Mouse (Mus musculus) embryonic facial prominence, embryonic 12.5 days (tissue): ENCODE results near the gene Gclc. TPM values are rescaled to one million over a fixed set of nuclear protein-coding genes. Genes with fewer than 3 reads are reported as not detected.
"Not testable (repeated sequence)": the region's sequence is repeated elsewhere in the genome, so short reads cannot be mapped to it uniquely, and the experiment has no call there.

ENCODE experiments used
- ATAC-seq: fragments of 200-750 bp; cut with Nextera tagmentation; 2 replicates; pipeline ENCODE4 v1.8.0; 2017; ENCODE audit not compliant: insufficient number of reproducible peaks, insufficient read depth, low FRiP score, low TSS enrichment
- H3K27ac ChIP-seq: fragments of 300-500 bp; sonication (generic); 2 replicates; pipeline ENCODE4 v1.5.1; 2016; ENCODE audit warnings: mild to moderate bottlenecking
- H3K27me3 ChIP-seq: fragments of 300-500 bp; sonication (generic); 2 replicates; pipeline ENCODE4 v1.6.1; 2016; ENCODE audit warnings: mild to moderate bottlenecking, moderate library complexity
- H3K36me3 ChIP-seq: fragments of 300-500 bp; sonication (generic); 2 replicates; pipeline ENCODE4 v1.6.1; 2016; ENCODE audit warnings: mild to moderate bottlenecking
- H3K4me1 ChIP-seq: fragments of 300-500 bp; sonication (generic); 2 replicates; pipeline ENCODE4 v1.6.1; 2016
- H3K4me2 ChIP-seq: fragments of 300-500 bp; sonication (generic); replicated peaks from 2 replicates; pipeline ENCODE4 v1.6.1; 2016; ENCODE audit warnings: mild to moderate bottlenecking, moderate library complexity
- H3K4me3 ChIP-seq: fragments of 300-500 bp; sonication (generic); 2 replicates; pipeline ENCODE4 v1.5.1; 2016; ENCODE audit warnings: mild to moderate bottlenecking
- H3K9ac ChIP-seq: fragments of 300-500 bp; sonication (generic); 2 replicates; pipeline ENCODE4 v1.6.1; 2016; ENCODE audit warnings: mild to moderate bottlenecking, moderate library complexity
- H3K9me3 ChIP-seq: fragments of 300-500 bp; sonication (generic); 2 replicates; pipeline ENCODE4 v1.6.1; 2016; ENCODE audit warnings: mild to moderate bottlenecking, moderate library complexity
- WGBS: fragments of 180-500 bp; shearing (Covaris S2); methylation state at CpG from one replicate; pipeline ENCODE4 v1.1.7; 2016; 5-methylcytosine and 5-hydroxymethylcytosine counted together
- polyA plus RNA-seq: library from polyadenylated mRNA; unstranded; fragments of >200 nt; fragmentation: Nextera tagmentation; extraction: Ambion mirVana; gene quantifications from 2 replicates; pipeline ENCODE4 v1.2.1, GENCODE M21; 2016

Gene Gclc
- polyA plus RNA-seq, 1 experiment from 2014 or later, result 18.3 TPM

GRCm38 (mm10) chr9:77719675-77720074, 34.7 kb upstream of the Gclc start:
- ATAC-seq, result no peak
- WGBS, result 97% methylated on average over 1 of the region's 1 CpGs
- H3K4me3 ChIP-seq, result no peak overlapping the region
- H3K36me3 ChIP-seq, result no peaks in the 10 kb centered on the region
- no peaks in the 10 kb centered on the region for H3K27me3 ChIP-seq
- H3K4me2 ChIP-seq, result no peak overlapping the region
- no peaks in the 10 kb centered on the region for H3K4me1 ChIP-seq
- no peaks in the 10 kb centered on the region for H3K9me3 ChIP-seq
- H3K27ac ChIP-seq, result no peak overlapping the region
- no peak overlapping the region for H3K9ac ChIP-seq

GRCm38 (mm10) chr9:77722381-77722780, 32.0 kb upstream of the Gclc start:
- H3K27ac ChIP-seq, result no peak overlapping the region
- H3K9me3 ChIP-seq, result no peaks in the 10 kb centered on the region
- H3K4me3 ChIP-seq, result no peak overlapping the region
- no peaks in the 10 kb centered on the region for H3K27me3 ChIP-seq
- H3K9ac ChIP-seq, result no peak overlapping the region
- H3K4me1 ChIP-seq, result no peaks in the 10 kb centered on the region
- no peak overlapping the region for H3K4me2 ChIP-seq
- no peaks in the 10 kb centered on the region for H3K36me3 ChIP-seq
- ATAC-seq, result no peak
- WGBS, result 94% methylated on average over 1 of the region's 1 CpGs

DNA sequence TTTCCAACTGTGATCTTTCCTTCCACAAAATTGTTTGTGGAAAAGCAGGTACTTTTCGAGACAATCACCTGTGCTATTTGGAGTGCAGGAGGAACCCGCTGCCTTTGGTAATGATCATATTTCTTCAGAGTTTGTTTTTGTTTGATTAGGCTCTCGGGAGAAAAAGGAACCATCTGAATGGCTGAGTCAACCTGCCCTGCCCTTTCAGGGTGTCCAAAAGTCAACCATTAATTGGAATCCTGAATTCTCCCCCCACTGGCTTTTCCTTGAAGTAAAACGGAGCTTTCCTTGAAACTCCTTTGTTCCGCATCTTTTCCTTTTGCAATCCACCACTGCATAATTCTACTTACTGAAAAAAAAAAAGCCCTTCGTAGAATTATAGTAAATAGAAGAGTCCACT, 30.1 kb upstream of the Gclc start:
- Histone ChIP-seq H3K9ac (no peak overlapping the region), H3K36me3 (no peaks in the 10 kb centered on the region), H3K27ac (no peak overlapping the region), H3K4me3 (no peak overlapping the region), H3K9me3 (no peaks in the 10 kb centered on the region), H3K4me2 (no peak overlapping the region), H3K4me1 (no peaks in the 10 kb centered on the region), H3K27me3 (no peaks in the 10 kb centered on the region)
- WGBS, result 67% methylated on average over 6 of the region's 6 CpGs
- ATAC-seq, result no peak

DNA sequence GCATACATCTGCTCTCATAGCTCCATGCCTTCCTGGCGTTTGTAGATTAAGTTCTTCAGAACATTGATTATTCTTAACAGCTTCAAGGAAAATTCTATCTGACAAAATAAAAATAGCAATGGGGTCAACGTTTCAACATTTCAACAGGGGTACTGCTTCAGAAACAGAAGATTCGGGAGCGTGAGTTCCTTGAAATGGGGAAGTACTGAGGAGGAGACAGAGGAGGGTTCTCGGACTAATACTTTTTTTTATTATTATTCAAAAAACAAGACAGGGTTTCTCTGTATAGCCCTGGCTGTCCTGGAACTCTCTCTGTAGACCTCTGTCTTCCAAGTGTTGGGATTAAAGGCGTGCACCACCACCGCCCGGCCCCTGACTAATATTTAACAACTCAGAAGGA, 28.9 kb upstream of the Gclc start:
- H3K27me3 ChIP-seq, result no peaks in the 10 kb centered on the region
- WGBS, result 88% methylated on average over 8 of the region's 8 CpGs
- no peak overlapping the region for H3K9ac ChIP-seq
- no peaks in the 10 kb centered on the region for H3K4me1 ChIP-seq
- H3K36me3 ChIP-seq, result no peaks in the 10 kb centered on the region
- no peak overlapping the region for H3K4me2 ChIP-seq
- H3K27ac ChIP-seq, result no peak overlapping the region
- H3K9me3 ChIP-seq, result no peaks in the 10 kb centered on the region
- ATAC-seq, result no peak
- H3K4me3 ChIP-seq, result no peak overlapping the region

DNA sequence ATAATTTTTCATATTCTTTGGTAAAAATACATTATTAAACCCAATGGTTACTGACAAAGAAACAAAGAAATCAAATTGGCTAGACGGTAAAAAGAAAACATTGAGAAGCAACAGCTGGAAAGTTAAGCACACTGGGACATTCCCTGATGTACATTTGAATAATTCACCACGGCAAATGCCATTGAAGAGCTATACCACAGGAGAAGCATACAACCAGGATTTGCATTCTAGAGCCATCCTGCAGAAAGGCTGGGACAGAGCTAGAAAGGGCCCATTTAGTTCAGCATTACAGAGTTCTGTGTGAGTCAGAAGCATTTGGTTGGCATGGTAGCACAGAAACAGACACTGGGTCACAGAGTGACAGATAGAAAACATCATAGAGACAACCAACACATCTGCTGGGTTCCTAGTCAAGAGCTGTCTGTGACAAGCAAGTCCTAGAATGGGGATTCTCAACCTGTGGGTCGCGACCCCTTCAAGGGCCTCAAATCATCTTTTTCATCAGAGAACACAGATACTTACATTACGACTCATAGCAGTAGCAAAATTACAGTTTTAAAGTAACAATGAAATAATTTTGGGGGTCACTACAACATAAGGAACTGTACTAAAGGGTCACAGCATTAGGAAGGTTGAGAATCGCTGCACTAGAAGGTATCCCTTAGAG, 28.2 kb upstream of the Gclc start:
- H3K4me1 ChIP-seq, result no peaks in the 10 kb centered on the region
- no peaks in the 10 kb centered on the region for H3K9me3 ChIP-seq
- H3K4me2 ChIP-seq, result no peak overlapping the region
- no peaks in the 10 kb centered on the region for H3K27me3 ChIP-seq
- H3K27ac ChIP-seq, result no peak overlapping the region
- no peaks in the 10 kb centered on the region for H3K36me3 ChIP-seq
- WGBS, result 88% methylated on average over 6 of the region's 6 CpGs
- no peak for ATAC-seq
- no peak overlapping the region for H3K4me3 ChIP-seq
- H3K9ac ChIP-seq, result no peak overlapping the region

DNA sequence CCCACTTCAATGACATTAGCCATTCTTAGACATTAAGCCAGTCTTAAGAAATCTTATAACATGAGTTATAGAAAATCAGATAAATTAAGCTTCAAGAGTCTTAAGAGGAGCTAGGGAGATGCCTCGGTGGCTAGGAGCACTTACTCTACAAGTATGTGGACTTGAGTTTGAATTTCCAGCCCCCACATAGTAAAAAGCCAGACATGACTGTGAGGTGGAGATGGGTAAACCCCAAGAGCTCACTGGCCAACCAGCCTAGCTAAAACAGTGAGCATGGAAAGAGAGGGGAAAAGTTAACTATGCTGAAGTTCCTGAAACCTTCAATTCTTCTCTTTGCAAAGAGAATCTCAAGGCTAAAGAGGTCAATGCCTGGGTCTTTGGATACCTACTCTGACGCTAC, 27.3 kb upstream of the Gclc start:
- H3K27ac ChIP-seq, result no peak overlapping the region
- no peak overlapping the region for H3K4me3 ChIP-seq
- ATAC-seq, result no peak
- H3K36me3 ChIP-seq, result no peaks in the 10 kb centered on the region
- no peak overlapping the region for H3K9ac ChIP-seq
- whole genome bisulfite sequencing, result 83% methylated on average over 2 of the region's 2 CpGs
- no peaks in the 10 kb centered on the region for H3K27me3 ChIP-seq
- no peaks in the 10 kb centered on the region for H3K9me3 ChIP-seq
- H3K4me2 ChIP-seq, result no peak overlapping the region
- H3K4me1 ChIP-seq, result no peaks in the 10 kb centered on the region

DNA sequence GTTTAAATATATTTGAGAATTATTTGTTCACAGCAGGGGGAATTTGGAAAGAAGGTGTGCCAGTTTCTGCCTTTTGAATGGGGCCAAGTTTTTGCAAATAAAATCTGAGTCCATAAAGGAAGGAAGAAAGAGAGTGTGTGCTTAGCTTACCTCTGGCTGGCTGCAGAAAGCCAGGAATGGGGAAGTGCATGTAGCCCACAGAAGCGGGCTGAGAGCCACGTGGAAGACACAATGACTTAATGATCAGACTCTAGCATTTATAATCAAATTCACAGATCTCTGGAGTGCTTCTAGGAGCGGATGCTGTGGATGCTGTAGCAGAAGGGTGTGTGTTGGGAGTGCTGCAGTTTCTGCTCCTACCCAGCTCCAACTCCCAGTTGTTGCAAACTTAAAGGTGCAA, 22.3 kb upstream of the Gclc start:
- no peak for ATAC-seq
- Histone ChIP-seq H3K9ac (no peak overlapping the region), H3K4me1 (no peaks in the 10 kb centered on the region), H3K36me3 (no peaks in the 10 kb centered on the region), H3K27me3 (no peaks in the 10 kb centered on the region), H3K4me3 (no peak overlapping the region), H3K9me3 (no peaks in the 10 kb centered on the region), H3K27ac (no peak overlapping the region), H3K4me2 (no peak overlapping the region)
- WGBS, result 75% methylated on average over 3 of the region's 3 CpGs

DNA sequence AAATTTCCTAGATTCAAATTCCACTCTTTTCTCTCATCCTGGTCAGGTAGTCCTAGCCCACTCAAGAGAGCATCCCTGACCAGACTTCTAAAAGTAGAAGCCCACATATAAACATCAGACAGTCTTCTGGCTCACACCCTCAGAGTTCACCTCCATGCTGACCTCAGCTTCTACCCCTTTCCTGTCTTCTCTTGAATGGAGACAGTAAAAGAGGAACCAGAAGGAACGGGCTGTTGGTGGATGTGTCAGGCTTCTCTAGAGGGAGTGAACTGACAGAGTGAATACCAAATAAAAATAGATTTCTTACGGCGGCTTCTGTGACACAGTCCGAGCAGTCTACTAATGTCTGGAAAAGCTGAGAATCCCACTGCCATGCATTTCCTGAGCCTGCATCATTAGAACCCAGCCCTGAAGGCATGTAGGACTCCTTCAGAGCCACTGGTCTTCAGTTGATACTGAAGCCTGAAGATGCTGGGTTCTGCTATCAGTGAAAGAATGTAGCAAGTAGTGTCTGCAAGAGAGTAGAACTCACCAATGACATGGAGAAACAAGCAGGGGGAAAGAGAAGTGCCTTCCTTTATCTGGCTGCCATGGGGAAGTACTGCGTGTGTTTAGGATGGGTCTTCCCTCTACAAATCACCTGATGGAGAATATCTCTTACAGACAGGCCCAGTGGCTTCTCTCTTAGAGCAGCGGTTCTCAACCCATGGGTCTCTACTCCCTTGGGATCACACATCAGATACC, 16.9 kb upstream of the Gclc start:
- Histone ChIP-seq H3K27ac (no peak overlapping the region), H3K36me3 (no peaks in the 10 kb centered on the region), H3K4me3 (no peak overlapping the region), H3K9me3 (no peaks in the 10 kb centered on the region), H3K9ac (no peak overlapping the region), H3K4me2 (no peak overlapping the region), H3K27me3 (no peaks in the 10 kb centered on the region), H3K4me1 (no peaks in the 10 kb centered on the region)
- 85% methylated on average over 6 of the region's 6 CpGs for WGBS
- no peak for ATAC-seq

DNA sequence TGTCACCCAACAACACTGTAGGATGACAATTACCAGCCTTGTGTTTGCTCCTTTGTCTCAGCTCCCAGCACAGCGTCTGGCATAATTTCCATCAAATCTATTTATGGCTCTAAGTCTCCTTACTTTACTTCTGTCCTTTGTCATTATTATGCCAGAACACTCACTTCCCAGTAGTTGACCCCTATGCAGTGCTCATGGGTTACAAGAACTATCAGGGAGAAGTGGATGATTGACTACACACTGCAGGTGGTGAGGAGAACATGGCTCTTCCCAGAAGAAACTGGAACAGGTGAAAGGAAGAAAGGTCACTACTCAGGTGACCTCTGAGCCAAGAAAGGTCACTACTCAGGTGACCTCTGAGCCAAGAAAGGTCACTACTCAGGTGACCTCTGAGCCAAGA, 12.9 kb upstream of the Gclc start:
- ATAC-seq, result no peak
- Histone ChIP-seq H3K27ac (no peak overlapping the region), H3K4me3 (no peak overlapping the region), H3K4me1 (no peaks in the 10 kb centered on the region), H3K9me3 (no peaks in the 10 kb centered on the region), H3K36me3 (no peaks in the 10 kb centered on the region), H3K4me2 (no peak overlapping the region), H3K27me3 (no peaks in the 10 kb centered on the region), H3K9ac (no peak overlapping the region)
- WGBS, result 86% methylated on average over 1 of the region's 1 CpGs

DNA sequence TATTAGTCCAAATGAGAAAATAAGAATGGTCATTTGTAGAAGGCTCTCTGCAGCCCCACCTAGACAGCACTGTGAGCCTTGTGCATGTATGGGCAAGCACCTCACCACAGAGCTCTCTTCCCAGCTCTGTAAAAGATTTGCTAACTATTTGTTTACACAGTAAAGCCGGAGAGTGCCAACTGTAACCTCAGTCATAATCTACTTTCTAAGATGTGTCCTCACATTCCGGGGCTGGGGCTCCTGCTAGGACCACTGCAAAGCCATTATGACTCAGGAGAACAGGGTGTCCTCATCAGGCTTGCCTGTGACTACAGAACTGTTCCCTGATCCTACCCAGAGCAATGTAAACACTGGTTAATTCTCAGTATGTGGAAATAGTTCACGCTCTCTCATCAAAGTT, 9.5 kb upstream of the Gclc start:
- Histone ChIP-seq H3K9ac (no peak overlapping the region), H3K4me3 (no peak overlapping the region), H3K36me3 (no peaks in the 10 kb centered on the region), H3K27ac (no peak overlapping the region), H3K27me3 (no peaks in the 10 kb centered on the region), H3K4me1 (no peaks in the 10 kb centered on the region; the same call in 1 of the 2 replicates), H3K4me2 (no peak overlapping the region), H3K9me3 (no peaks in the 10 kb centered on the region)
- no peak for ATAC-seq
- WGBS, result 53% methylated on average over 3 of the region's 3 CpGs

DNA sequence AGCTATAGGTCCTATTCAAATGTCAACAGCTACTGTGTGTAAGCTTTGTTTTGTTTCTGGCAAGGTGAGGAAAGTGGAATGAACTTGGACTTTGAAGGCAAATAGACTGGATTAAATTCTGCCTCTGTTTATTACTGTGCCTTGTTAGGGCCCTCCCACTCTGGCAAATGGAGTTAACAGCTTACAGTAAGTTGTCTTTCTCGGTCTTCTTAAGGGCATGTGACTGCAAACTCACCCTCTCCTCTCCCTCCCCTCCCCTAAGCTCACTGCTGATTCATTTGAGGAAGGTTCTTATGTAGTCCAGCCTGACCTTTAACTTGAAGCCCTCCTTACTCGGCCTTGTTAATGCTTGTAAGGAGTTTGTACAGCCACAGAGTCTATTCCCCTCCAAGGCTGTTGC, 8.0 kb upstream of the Gclc start:
- no peak for ATAC-seq
- WGBS, result 48% methylated on average over 2 of the region's 2 CpGs

GRCm38 (mm10) chr9:77748292-77748691, 6.0 kb upstream of the Gclc start:
- H3K4me1 ChIP-seq, H3K36me3 ChIP-seq, H3K4me2 ChIP-seq, ATAC-seq, H3K27me3 ChIP-seq, H3K9ac ChIP-seq, H3K27ac ChIP-seq, H3K4me3 ChIP-seq, H3K9me3 ChIP-seq: not testable (repeated sequence)
- 90% methylated on average over 1 of the region's 1 CpGs for WGBS

More for the DNA sequence above, 8.0 kb upstream of the Gclc start:
- H3K4me1 ChIP-seq, result no peaks in the 10 kb centered on the region; the same call in 1 of the 2 replicates
- H3K4me3 ChIP-seq, result no peak overlapping the region
- no peak overlapping the region for H3K9ac ChIP-seq
- H3K27me3 ChIP-seq, result no peaks in the 10 kb centered on the region
- no peak overlapping the region for H3K4me2 ChIP-seq
- no peaks in the 10 kb centered on the region for H3K36me3 ChIP-seq
- H3K27ac ChIP-seq, result no peak overlapping the region
- no peaks in the 10 kb centered on the region for H3K9me3 ChIP-seq
